Mouse (Mus musculus) olfactory bulb, adult 2 months (tissue): ENCODE data around the gene Amd1.

Experiments used
- CTCF ChIP-seq: fragments of 200-500 bp; IDR thresholded peaks from 2 replicates; pipeline ENCODE4 v1.5.1; 2012; ENCODE audit warnings: low read depth, mild to moderate bottlenecking, low read length, moderate library complexity; ENCODE audit not compliant: insufficient read depth
- POLR2A ChIP-seq: fragments of 200-500 bp; IDR thresholded peaks from 2 replicates; pipeline ENCODE4 v1.6.1; 2012; ENCODE audit warnings: mild to moderate bottlenecking, low read depth, low read length, moderate library complexity; ENCODE audit not compliant: insufficient read depth

- TF ChIP-seq CTCF (no peak), POLR2A (no peak)
These were observed 43.0 kb downstream of the Amd1 start for GRCm38 (mm10) chr10:40258976-40259375.
